Comparison of ENCODE assay signal across 11 mouse cellular contexts in genomic region chr13:57281941-57282710, GRCm38 (mm10).
DNase-seq lines count a peak whose midpoint lies in the region; ATAC-seq lines count a peak whose summit lies in the region.
"Had no signal": no experiment of that assay in that cellular context is flagged by ENCODE, and none has a peak within 500 bp of the region (broad histone marks: within the 10 kb centered on the region; RNA-seq: fewer than 3 reads in every experiment).

No protein-coding gene starts in this region.

- H3K9ac ChIP-seq in intestine, embryonic 14.5 days (ENCODE audit: low read length): no peak overlapping the region
- no peak overlapping the region for H3K9ac ChIP-seq in intestine, embryonic 16.5 days (ENCODE audit: low read depth, low read length)
- H3K9ac ChIP-seq: liver, embryonic 15.5 days had no signal

- WGBS in intestine, embryonic 14.5 days: 46% methylated on average over 24 of the region's 24 CpGs
- 45% methylated on average over 24 of the region's 24 CpGs for whole genome bisulfite sequencing in intestine, embryonic 16.5 days
- 49% methylated on average over 24 of the region's 24 CpGs for WGBS in embryonic facial prominence, embryonic 10.5 days
- 41% methylated on average over 24 of the region's 24 CpGs for WGBS in limb, embryonic 10.5 days

- no peak overlapping the region for H3K27ac ChIP-seq in intestine, embryonic 14.5 days (ENCODE audit: low read depth)
- H3K27ac ChIP-seq in intestine, embryonic 16.5 days (ENCODE audit: low read length): no peak overlapping the region
- H3K27ac ChIP-seq in embryonic facial prominence, embryonic 10.5 days (replicated peaks): peak overlapping the region; percentile 35; the same call in 1 of the 2 replicates
- peak overlapping the region; percentile 62 for H3K27ac ChIP-seq in limb, embryonic 10.5 days
- H3K27ac ChIP-seq: layer of hippocampus, adult 2 months; liver, embryonic 15.5 days had no signal

- intact Hi-C loops in left cerebral cortex, postnatal 10 days (cut with DNase I): loop anchor here (5.0 kb wide), 1 partner anchor 625 kb away; the partner anchor contains the start of gene Spock1

- H3K36me3 ChIP-seq in intestine, embryonic 14.5 days (ENCODE audit: control insufficient read depth, insufficient read depth, low read length): no peaks in the 10 kb centered on the region
- H3K36me3 ChIP-seq in intestine, embryonic 16.5 days (ENCODE audit: control insufficient read depth, insufficient read depth, low read length): no peaks in the 10 kb centered on the region
- no peaks in the 10 kb centered on the region for H3K36me3 ChIP-seq in embryonic facial prominence, embryonic 10.5 days (replicated peaks)
- no peaks in the 10 kb centered on the region for H3K36me3 ChIP-seq in limb, embryonic 10.5 days
- H3K36me3 ChIP-seq: liver, embryonic 15.5 days had no signal

- H3K27me3 ChIP-seq in intestine, embryonic 14.5 days (replicated peaks; ENCODE audit: control insufficient read depth, insufficient read depth, low read length): no peaks in the 10 kb centered on the region
- no peaks in the 10 kb centered on the region for H3K27me3 ChIP-seq in intestine, embryonic 16.5 days (replicated peaks; ENCODE audit: control insufficient read depth, insufficient read depth, low read length)
- 0 out of 2 replicates have a peak, but pooled peaks cover 11% of the 10 kb centered on the region for H3K27me3 ChIP-seq in embryonic facial prominence, embryonic 10.5 days (replicated peaks; ENCODE audit: low read depth, poor library complexity, severe bottlenecking)
- peaks cover 6% of the 10 kb centered on the region; the same call in 1 of the 2 replicates for H3K27me3 ChIP-seq in limb, embryonic 10.5 days (ENCODE audit: low read depth, poor library complexity, severe bottlenecking)
- H3K27me3 ChIP-seq: liver, embryonic 15.5 days had no signal

- no peak overlapping the region for H3K4me2 ChIP-seq in intestine, embryonic 14.5 days (ENCODE audit: low read length)
- no peak overlapping the region for H3K4me2 ChIP-seq in intestine, embryonic 16.5 days (ENCODE audit: low read depth, low read length)
- H3K4me2 ChIP-seq: heart, embryonic 11.5 days; liver, embryonic 15.5 days had no signal

- DNase-seq in intestine, embryonic 14.5 days (ENCODE audit: low spot score): peak; percentile 54
- DNase-seq in embryonic facial prominence, embryonic 10.5 days (ENCODE audit: low spot score): peak; percentile 14
- peak; percentile 40 for DNase-seq in limb, embryonic 10.5 days (ENCODE audit: low spot score)
- DNase-seq in retina, embryonic 14.5 days (ENCODE audit: low spot score): peak; percentile 9
- DNase-seq in layer of hippocampus, postnatal 14 days (ENCODE audit: low spot score in 2 of 2): no peak
- no peak for DNase-seq in left cerebral cortex, postnatal 10 days (ENCODE audit: extremely low spot score in 1 of 2, low spot score in 2 of 2)

- no peaks in the 10 kb centered on the region for H3K9me3 ChIP-seq in intestine, embryonic 14.5 days (ENCODE audit: control insufficient read depth, low read length)
- no peaks in the 10 kb centered on the region for H3K9me3 ChIP-seq in intestine, embryonic 16.5 days (ENCODE audit: control insufficient read depth, low read length)
- H3K9me3 ChIP-seq in embryonic facial prominence, embryonic 10.5 days: 0 out of 2 replicates have a peak, but pooled peaks cover 3% of the 10 kb centered on the region
- no peaks in the 10 kb centered on the region for H3K9me3 ChIP-seq in limb, embryonic 10.5 days (replicated peaks)
- H3K9me3 ChIP-seq: liver, embryonic 15.5 days had no signal

- no peak overlapping the region for H3K4me3 ChIP-seq in intestine, embryonic 14.5 days (ENCODE audit: low read depth, low read length)
- no peak overlapping the region for H3K4me3 ChIP-seq in intestine, embryonic 16.5 days (ENCODE audit: low read length)
- H3K4me3 ChIP-seq in embryonic facial prominence, embryonic 10.5 days: no peak overlapping the region
- H3K4me3 ChIP-seq in limb, embryonic 10.5 days: no peak overlapping the region
- H3K4me3 ChIP-seq: layer of hippocampus, adult 2 months; liver, embryonic 15.5 days had no signal

- no peaks in the 10 kb centered on the region for H3K4me1 ChIP-seq in intestine, embryonic 14.5 days (replicated peaks; ENCODE audit: control insufficient read depth, insufficient read depth, low read length)
- peaks cover 4% of the 10 kb centered on the region; the same call in 1 of the 2 replicates for H3K4me1 ChIP-seq in intestine, embryonic 16.5 days (ENCODE audit: control insufficient read depth, insufficient read depth, low read length)
- peaks cover 10% of the 10 kb centered on the region for H3K4me1 ChIP-seq in embryonic facial prominence, embryonic 10.5 days
- H3K4me1 ChIP-seq in limb, embryonic 10.5 days: peaks cover 18% of the 10 kb centered on the region
- H3K4me1 ChIP-seq: liver, embryonic 15.5 days had no signal

- no peak for ATAC-seq in intestine, embryonic 14.5 days (replicated peaks; ENCODE audit: low FRiP score, low TSS enrichment, low read depth)
- no peak for ATAC-seq in intestine, embryonic 16.5 days
- ATAC-seq: CD4-positive, CD25-positive, alpha-beta regulatory T cell, adult 4 months had no signal

Comparison
In these comparisons a context has a peak if more than half of its experiments do, and no peak if none do; other contexts are left out.
1. DNase-seq: peak in intestine, embryonic 14.5 days (single experiment), embryonic facial prominence, embryonic 10.5 days (single experiment), limb, embryonic 10.5 days (single experiment) and retina, embryonic 14.5 days (single experiment); none in layer of hippocampus, postnatal 14 days (0 of 2) and left cerebral cortex, postnatal 10 days (0 of 2).
2. H3K27ac ChIP-seq: peak in embryonic facial prominence, embryonic 10.5 days (single experiment) and limb, embryonic 10.5 days (single experiment); none in intestine, embryonic 14.5 days (single experiment) and intestine, embryonic 16.5 days (single experiment).